Mouse (Mus musculus): Measurements from ENCODE around the gene Cdh6. TPM values are rescaled to one million over a fixed set of nuclear protein-coding genes. Genes with fewer than 3 reads are reported as not detected.
A peak's percentile ranks its signal among the peaks of the same experiment; 100 is the strongest.

Gene Cdh6
- polyA plus RNA-seq (2012; rRNA removed), result 7.0 and 7.5 TPM in 2 replicates

DNA sequence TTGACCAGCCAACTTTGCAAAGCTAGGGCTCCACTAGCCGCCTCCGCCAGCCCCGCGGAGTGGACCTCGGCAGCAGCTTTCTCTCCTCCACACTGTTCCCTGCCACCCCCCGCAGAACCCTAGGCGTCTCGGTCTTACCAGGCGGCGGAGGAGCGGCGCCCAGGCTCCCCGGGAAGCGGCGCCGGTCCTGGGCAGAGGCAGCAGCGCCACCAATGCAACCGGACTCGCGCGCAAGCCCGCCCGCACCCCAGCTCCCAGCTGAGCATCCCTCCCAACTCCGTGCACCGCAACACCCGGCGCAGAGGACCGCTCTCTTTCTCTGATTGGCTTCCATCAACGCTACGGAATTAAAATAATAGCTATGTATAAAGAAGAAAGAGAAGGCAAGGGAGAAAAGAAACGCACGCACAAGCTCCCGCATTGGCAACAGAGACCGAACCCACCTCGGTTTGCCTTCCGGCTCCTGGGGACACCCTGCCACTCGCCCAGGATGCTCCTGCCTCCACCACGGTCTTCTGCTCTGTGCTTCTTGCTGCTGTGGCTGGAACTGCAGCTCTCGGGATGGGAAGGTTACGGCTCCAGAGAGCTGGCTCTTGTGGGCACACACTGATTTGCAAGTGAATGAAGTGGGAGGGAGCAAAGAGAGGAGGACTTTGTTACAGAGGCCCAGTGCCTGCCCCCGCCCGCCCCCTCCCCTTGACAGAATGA is at the start of gene Cdh6:
Cdh6 (minus strand) TSS at position 605 of the 708 bp plus-strand sequence.
- peaks cover 2% of the 10 kb centered on the region; the same call in 1 of the 2 replicates for H3K4me1 ChIP-seq (ENCODE audit: control insufficient read depth, insufficient read depth, low read length)
- peak within 1 kb of the TSS; percentile 12; the same call in 1 of the 2 replicates for H3K27ac ChIP-seq (ENCODE audit: insufficient read depth, low read length)
- TF ChIP-seq CTCF (IDR thresholded peaks at IDR 0.05; ENCODE audit: extremely low read depth, insufficient read depth, low read length) (peak; percentile 4; the same call in 1 of the 2 replicates), POLR2A (IDR thresholded peaks at IDR 0.05; ENCODE audit: extremely low read depth, insufficient read depth, low read length) (peak; percentile 78; the same call in 1 of the 2 replicates)
- peak within 1 kb of the TSS; percentile 56 for H3K4me3 ChIP-seq (ENCODE audit: insufficient read depth, low read length)

DNA sequence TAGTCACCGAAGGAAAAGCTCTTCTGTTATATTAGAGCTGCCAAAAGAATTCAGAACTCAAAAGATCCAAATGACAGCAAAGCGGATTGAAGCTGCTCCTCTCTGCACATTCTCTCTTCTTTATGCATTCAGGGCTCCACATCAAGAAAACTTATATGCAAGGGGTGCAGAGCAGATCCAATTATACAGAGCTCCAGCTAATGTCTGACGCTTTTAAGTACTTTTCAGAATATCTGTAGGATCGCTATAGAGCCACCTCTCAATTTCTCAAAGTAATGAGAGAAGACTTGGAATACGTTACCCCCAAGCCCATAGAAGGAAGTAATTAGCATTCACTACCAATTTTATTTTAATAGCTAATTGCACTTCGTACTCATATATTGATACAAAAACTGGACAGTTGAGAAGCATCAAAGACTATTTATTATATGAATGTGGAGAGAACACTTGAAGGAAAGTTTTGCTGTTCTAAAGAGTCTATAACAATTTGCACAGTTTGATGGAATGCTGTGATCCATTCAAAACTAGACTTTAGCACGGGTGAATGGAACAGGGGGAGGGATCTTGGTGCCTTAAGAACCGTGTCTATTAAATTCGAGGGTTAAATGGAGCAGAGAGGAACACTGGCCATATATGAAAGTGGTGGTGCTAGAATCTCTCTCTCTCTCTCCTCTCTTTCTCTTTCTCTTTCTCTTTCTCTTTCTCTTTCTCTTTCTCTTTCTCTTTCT is 46.4 kb upstream of the Cdh6 start:
- Histone ChIP-seq H3K27ac (ENCODE audit: insufficient read depth, low read length) (no peak overlapping the region), H3K4me1 (ENCODE audit: control insufficient read depth, insufficient read depth, low read length) (no peaks in the 10 kb centered on the region), H3K4me3 (ENCODE audit: insufficient read depth, low read length) (no peak overlapping the region)
- TF ChIP-seq CTCF (IDR thresholded peaks at IDR 0.05; ENCODE audit: extremely low read depth, insufficient read depth, low read length) (no peak), POLR2A (IDR thresholded peaks at IDR 0.05; ENCODE audit: extremely low read depth, insufficient read depth, low read length) (no peak)

DNA sequence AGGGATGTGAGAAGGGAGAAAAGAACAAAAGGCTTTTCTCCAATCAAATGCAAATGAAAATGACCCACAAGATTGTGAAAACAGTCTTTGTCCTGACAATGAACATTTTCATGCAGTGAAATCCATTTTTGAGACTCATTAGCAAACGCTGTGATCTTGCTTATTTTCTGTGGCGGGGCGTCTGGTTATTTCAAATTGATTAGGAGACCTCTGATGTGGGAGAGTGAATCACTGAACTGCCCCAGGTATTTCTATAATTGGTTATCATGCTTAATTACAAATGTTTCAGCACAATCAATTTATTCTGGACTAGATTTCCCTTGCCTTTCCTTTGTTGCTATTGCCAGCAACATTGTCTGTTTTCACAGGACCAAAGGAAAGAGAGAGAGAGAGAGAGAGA is 44.3 kb upstream of the Cdh6 start:
- TF ChIP-seq POLR2A (IDR thresholded peaks at IDR 0.05; ENCODE audit: extremely low read depth, insufficient read depth, low read length), result no peak
- TF ChIP-seq CTCF (IDR thresholded peaks at IDR 0.05; ENCODE audit: extremely low read depth, insufficient read depth, low read length), result no peak
- no peaks in the 10 kb centered on the region for H3K4me1 ChIP-seq (ENCODE audit: control insufficient read depth, insufficient read depth, low read length)
- no peak overlapping the region for H3K27ac ChIP-seq (ENCODE audit: insufficient read depth, low read length)
- H3K4me3 ChIP-seq (ENCODE audit: insufficient read depth, low read length), result no peak overlapping the region

DNA sequence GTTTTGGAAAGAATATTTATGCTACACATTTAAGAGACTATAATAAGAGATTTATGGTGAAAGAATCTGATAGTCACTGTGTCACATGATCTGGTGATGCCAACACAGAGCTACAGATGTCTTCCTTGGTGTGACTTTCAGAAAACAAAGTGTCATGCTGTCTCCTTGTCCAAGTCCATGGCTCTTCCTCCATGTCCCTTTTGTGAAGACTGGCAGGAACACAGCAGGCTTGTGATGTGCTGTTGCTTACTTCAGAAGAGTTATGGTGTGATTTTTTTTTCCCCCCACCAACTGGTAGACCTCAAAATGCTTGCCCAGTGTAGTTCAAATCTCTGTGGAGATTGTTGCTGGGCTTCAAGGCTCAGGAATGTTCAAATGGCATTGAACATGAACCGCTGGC is 43.7 kb upstream of the Cdh6 start:
- TF ChIP-seq CTCF (IDR thresholded peaks at IDR 0.05; ENCODE audit: extremely low read depth, insufficient read depth, low read length) (no peak), POLR2A (IDR thresholded peaks at IDR 0.05; ENCODE audit: extremely low read depth, insufficient read depth, low read length) (no peak)
- H3K4me3 ChIP-seq (ENCODE audit: insufficient read depth, low read length), result no peak overlapping the region
- no peaks in the 10 kb centered on the region for H3K4me1 ChIP-seq (ENCODE audit: control insufficient read depth, insufficient read depth, low read length)
- H3K27ac ChIP-seq (ENCODE audit: insufficient read depth, low read length), result no peak overlapping the region

DNA sequence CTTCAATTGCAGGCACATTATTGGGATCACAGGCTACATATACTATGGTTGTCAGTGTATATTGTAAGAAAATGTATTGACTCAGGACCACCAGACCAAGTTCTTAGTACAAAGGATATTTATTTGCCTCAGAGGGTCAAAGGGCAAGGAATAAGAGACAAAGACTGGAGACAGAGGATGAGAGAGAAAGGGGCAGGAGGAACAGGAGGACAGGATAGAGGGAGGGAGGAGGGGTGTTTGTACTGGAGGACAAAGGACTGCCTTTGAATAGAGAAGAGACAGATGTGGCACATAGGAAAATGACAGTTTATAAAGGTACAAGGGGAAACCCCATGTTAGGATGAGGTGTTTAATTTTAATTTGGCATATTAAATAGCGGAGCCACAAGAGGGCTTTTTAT is 39.5 kb upstream of the Cdh6 start:
- Histone ChIP-seq H3K4me1 (ENCODE audit: control insufficient read depth, insufficient read depth, low read length) (no peaks in the 10 kb centered on the region), H3K27ac (ENCODE audit: insufficient read depth, low read length) (no peak overlapping the region)
- TF ChIP-seq CTCF (IDR thresholded peaks at IDR 0.05; ENCODE audit: extremely low read depth, insufficient read depth, low read length) (no peak), POLR2A (IDR thresholded peaks at IDR 0.05; ENCODE audit: extremely low read depth, insufficient read depth, low read length) (no peak)

DNA sequence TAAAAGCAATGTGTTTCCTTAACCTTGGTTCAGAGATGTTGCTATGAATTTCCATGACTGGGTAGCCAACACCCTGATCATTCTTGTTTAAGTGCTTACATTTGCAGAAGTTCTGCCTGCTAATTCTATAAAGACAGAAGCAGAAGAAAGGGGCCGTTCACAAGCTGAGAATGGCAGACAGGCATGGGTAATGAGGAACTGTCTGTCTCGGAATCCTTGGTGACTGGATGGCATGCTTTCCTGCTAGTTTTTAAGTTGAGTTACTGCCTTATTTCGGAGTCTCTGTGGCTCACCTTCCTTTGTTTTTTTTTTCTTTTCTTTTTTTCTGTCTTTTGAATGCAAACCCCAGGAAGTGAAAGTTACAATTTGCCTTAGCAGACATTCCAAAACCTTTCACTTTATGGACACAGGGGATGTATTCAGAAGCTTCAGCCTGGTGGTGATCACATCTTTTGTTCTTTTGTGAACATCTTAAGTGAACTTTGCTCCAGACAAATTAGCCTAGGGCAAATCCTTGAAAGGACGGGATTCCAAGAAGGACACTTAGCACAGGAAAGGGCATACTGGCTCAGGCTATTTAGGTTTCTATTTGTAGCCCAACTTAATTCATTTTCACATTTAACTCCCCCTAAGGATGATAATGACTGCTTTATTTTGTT is 38.7 kb upstream of the Cdh6 start:
- no peaks in the 10 kb centered on the region for H3K4me1 ChIP-seq (ENCODE audit: control insufficient read depth, insufficient read depth, low read length)
- no peak overlapping the region for H3K27ac ChIP-seq (ENCODE audit: insufficient read depth, low read length)
- H3K4me3 ChIP-seq (ENCODE audit: insufficient read depth, low read length), result no peak overlapping the region
- TF ChIP-seq CTCF (IDR thresholded peaks at IDR 0.05; ENCODE audit: extremely low read depth, insufficient read depth, low read length), result no peak
- no peak for TF ChIP-seq POLR2A (IDR thresholded peaks at IDR 0.05; ENCODE audit: extremely low read depth, insufficient read depth, low read length)

More for the DNA sequence above, 39.5 kb upstream of the Cdh6 start:
- no peak overlapping the region for H3K4me3 ChIP-seq (ENCODE audit: insufficient read depth, low read length)

DNA sequence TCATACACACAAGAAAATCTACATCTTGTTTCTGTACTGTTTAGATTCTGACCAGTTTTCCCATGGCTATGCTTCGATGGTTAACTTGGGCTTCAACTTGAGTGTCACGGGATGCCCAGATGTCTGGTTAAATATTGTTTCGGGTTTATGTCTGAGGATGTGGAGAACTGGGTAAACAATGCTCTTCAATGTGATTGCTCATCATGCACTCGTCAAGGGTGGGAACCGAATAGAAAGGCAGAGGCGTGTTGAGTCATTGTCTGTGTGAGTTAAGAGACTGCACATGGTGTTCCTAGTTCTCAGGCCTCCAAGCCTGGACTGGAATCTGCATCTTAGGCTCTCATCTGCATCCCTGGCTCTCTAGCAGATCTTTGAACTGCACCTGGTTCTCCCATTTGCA is 36.7 kb upstream of the Cdh6 start:
- H3K4me3 ChIP-seq (ENCODE audit: insufficient read depth, low read length), result no peak overlapping the region
- TF ChIP-seq POLR2A (IDR thresholded peaks at IDR 0.05; ENCODE audit: extremely low read depth, insufficient read depth, low read length) (no peak), CTCF (IDR thresholded peaks at IDR 0.05; ENCODE audit: extremely low read depth, insufficient read depth, low read length) (no peak)
- no peak overlapping the region for H3K27ac ChIP-seq (ENCODE audit: insufficient read depth, low read length)
- no peaks in the 10 kb centered on the region for H3K4me1 ChIP-seq (ENCODE audit: control insufficient read depth, insufficient read depth, low read length)

DNA sequence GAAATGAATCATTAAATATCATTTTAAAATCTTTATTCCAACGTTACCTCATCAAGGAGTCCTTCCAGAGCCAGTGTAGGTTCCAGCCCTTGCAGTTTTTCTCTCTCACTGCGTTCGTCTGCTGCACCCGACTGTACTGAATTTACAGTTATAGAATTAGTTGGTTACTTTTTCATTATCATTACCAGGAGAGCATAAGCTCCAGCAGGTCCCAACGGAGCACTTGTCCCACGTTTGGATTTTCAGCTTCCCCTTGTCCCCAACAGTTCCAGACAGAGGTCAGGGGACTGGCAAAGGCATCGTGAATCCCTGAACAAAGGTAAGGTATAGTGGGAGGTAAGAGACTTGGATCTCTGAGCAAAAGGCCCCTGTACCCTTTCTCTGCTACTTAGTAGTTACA is 35.2 kb upstream of the Cdh6 start:
- H3K4me1 ChIP-seq (ENCODE audit: control insufficient read depth, insufficient read depth, low read length), result no peaks in the 10 kb centered on the region
- TF ChIP-seq POLR2A (IDR thresholded peaks at IDR 0.05; ENCODE audit: extremely low read depth, insufficient read depth, low read length) (no peak), CTCF (IDR thresholded peaks at IDR 0.05; ENCODE audit: extremely low read depth, insufficient read depth, low read length) (no peak)

DNA sequence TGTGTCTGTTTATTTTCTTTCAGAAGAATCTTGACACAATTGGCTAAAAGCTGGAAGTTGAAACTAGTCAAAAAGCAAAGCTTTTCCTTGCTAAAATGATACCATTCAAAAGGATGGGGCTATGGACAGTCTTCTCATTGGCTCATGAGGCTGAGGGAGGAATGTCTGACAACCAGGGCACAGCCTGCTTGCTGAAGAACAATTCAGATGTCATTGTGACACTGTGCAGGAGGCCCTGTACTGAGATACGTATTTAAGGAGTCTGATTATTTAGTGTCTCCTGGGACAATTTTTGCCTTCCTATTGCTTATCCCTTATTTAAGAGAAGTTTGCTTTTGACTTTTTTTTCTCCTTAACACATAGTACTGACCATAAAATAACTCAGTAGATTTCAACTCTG is 22.8 kb upstream of the Cdh6 start:
- no peak for TF ChIP-seq CTCF (IDR thresholded peaks at IDR 0.05; ENCODE audit: extremely low read depth, insufficient read depth, low read length)
- no peak for TF ChIP-seq POLR2A (IDR thresholded peaks at IDR 0.05; ENCODE audit: extremely low read depth, insufficient read depth, low read length)
- H3K4me1 ChIP-seq (ENCODE audit: control insufficient read depth, insufficient read depth, low read length), result no peaks in the 10 kb centered on the region
- H3K27ac ChIP-seq (ENCODE audit: insufficient read depth, low read length), result no peak overlapping the region
- no peak overlapping the region for H3K4me3 ChIP-seq (ENCODE audit: insufficient read depth, low read length)

More for the DNA sequence above, 35.2 kb upstream of the Cdh6 start:
- Histone ChIP-seq H3K27ac (ENCODE audit: insufficient read depth, low read length) (no peak overlapping the region), H3K4me3 (ENCODE audit: insufficient read depth, low read length) (no peak overlapping the region)
